Mouse (Mus musculus): ENCODE data around the gene Gm11213. TPM values are rescaled to one million over a fixed set of nuclear protein-coding genes. Genes with fewer than 3 reads are reported as not detected.

The Gm11213 gene
- polyA plus RNA-seq, 1 experiment: not detected

DNA sequence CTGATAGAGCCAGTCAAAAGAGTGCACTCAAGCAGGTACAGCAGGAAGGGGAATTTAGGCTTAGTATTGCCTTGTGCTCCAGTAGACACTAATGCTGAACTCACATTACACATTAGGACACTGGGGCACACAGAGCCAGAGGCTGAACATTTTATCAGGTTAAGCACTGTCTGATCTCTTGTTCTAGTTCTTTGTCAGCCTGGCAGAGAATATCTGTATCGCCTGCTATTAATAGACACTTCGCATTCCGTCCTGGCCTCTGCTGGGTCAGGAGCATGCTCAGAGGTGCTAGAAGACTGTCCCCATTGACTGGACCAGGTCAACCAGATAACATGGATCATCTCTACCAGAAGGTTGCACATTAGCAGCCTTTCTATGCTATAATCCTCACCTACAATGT is 484 bp upstream of the Gm11213 start:
- Histone ChIP-seq H3K36me3 (ENCODE audit: control insufficient read depth, insufficient read depth, low read length, poor library complexity, severe bottlenecking) (no peaks in the 10 kb centered on the region), H3K9me3 (replicated peaks; ENCODE audit: control insufficient read depth, insufficient read depth, low read length, poor library complexity, severe bottlenecking) (no peaks in the 10 kb centered on the region), H3K27ac (ENCODE audit: insufficient read depth, low read length) (no peak overlapping the region), H3K27me3 (ENCODE audit: control insufficient read depth, insufficient read depth, low read length, poor library complexity, severe bottlenecking) (peaks cover 1% of the 10 kb centered on the region; the same call in 1 of the 2 replicates), H3K4me1 (ENCODE audit: control insufficient read depth, insufficient read depth, low read length) (no peaks in the 10 kb centered on the region), H3K4me3 (ENCODE audit: low read depth, low read length) (no peak overlapping the region), H3K9ac (ENCODE audit: low read depth, poor library complexity, severe bottlenecking) (no peak overlapping the region)
- no peak for TF ChIP-seq EP300 (IDR thresholded peaks at IDR 0.05; ENCODE audit: insufficient read depth, low read depth, low read length)
- TF ChIP-seq CTCF (IDR thresholded peaks at IDR 0.05; ENCODE audit: low read depth, low read length): no peak
- no peak for TF ChIP-seq POLR2A (IDR thresholded peaks at IDR 0.05; ENCODE audit: insufficient read depth, low read length)

DNA sequence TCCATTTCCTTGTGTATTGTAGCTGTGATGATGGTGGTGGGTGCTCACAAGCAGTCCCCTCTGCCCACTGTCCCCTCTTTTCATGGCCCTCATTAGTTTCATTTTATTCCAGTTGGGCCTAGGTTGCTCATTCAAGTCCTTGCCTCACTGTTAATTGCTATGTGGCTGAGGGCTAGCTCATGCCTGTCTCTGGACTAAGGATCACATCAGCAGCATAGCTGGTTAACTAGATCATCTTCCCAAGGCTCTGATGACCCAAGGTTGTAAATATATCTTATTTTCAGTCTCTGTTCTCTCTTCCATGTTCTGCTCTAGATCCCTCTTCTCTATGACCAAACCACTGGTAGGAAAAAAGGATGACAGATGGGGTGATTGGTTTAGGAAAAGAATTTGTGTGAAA is 3.8 kb downstream of the Gm11213 start:
- no peaks in the 10 kb centered on the region for H3K9me3 ChIP-seq (replicated peaks; ENCODE audit: control insufficient read depth, insufficient read depth, low read length, poor library complexity, severe bottlenecking)
- H3K36me3 ChIP-seq (ENCODE audit: control insufficient read depth, insufficient read depth, low read length, poor library complexity, severe bottlenecking): no peaks in the 10 kb centered on the region
- no peak overlapping the region for H3K27ac ChIP-seq (ENCODE audit: insufficient read depth, low read length)
- peaks cover 1% of the 10 kb centered on the region; the same call in 1 of the 2 replicates for H3K27me3 ChIP-seq (ENCODE audit: control insufficient read depth, insufficient read depth, low read length, poor library complexity, severe bottlenecking)
- H3K4me1 ChIP-seq (ENCODE audit: control insufficient read depth, insufficient read depth, low read length): no peaks in the 10 kb centered on the region
- TF ChIP-seq EP300 (IDR thresholded peaks at IDR 0.05; ENCODE audit: insufficient read depth, low read depth, low read length) (no peak), CTCF (IDR thresholded peaks at IDR 0.05; ENCODE audit: low read depth, low read length) (no peak), POLR2A (IDR thresholded peaks at IDR 0.05; ENCODE audit: insufficient read depth, low read length) (no peak)
- H3K4me3 ChIP-seq (ENCODE audit: low read depth, low read length): no peak overlapping the region
- no peak overlapping the region for H3K9ac ChIP-seq (ENCODE audit: low read depth, poor library complexity, severe bottlenecking)

GRCm38 (mm10) chr4:63600786-63601185 is 4.3 kb downstream of the Gm11213 start:
- H3K27me3 ChIP-seq (ENCODE audit: control insufficient read depth, insufficient read depth, low read length, poor library complexity, severe bottlenecking): peaks cover 1% of the 10 kb centered on the region; the same call in 1 of the 2 replicates
- no peak overlapping the region for H3K27ac ChIP-seq (ENCODE audit: insufficient read depth, low read length)
- TF ChIP-seq CTCF (IDR thresholded peaks at IDR 0.05; ENCODE audit: low read depth, low read length) (no peak), EP300 (IDR thresholded peaks at IDR 0.05; ENCODE audit: insufficient read depth, low read depth, low read length) (no peak), POLR2A (IDR thresholded peaks at IDR 0.05; ENCODE audit: insufficient read depth, low read length) (no peak)
- no peaks in the 10 kb centered on the region for H3K36me3 ChIP-seq (ENCODE audit: control insufficient read depth, insufficient read depth, low read length, poor library complexity, severe bottlenecking)
- H3K9me3 ChIP-seq (replicated peaks; ENCODE audit: control insufficient read depth, insufficient read depth, low read length, poor library complexity, severe bottlenecking): no peaks in the 10 kb centered on the region
- no peak overlapping the region for H3K9ac ChIP-seq (ENCODE audit: low read depth, poor library complexity, severe bottlenecking)
- H3K4me3 ChIP-seq (ENCODE audit: low read depth, low read length): no peak overlapping the region
- H3K4me1 ChIP-seq (ENCODE audit: control insufficient read depth, insufficient read depth, low read length): no peaks in the 10 kb centered on the region

DNA sequence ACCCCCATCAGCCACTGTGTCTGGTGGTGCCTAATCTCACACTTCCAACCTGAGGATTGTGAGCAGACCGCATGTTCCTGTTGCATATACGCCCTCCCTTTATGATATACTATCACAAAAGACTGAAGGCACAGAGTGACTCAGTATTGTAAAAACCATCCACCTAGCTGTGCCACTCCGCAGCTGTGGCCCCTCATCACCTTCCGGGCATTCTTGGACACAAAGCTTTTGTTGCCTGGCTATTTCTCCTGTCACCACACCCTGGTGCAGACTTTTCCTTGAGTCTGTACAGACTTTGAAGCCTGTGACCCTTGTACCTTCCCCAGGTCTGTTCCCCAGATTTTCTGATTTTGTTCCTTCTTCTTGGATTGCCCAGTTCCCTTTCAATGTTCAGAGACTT is 9.1 kb downstream of the Gm11213 start:
- Histone ChIP-seq H3K4me3 (ENCODE audit: low read depth, low read length) (no peak overlapping the region), H3K4me1 (ENCODE audit: control insufficient read depth, insufficient read depth, low read length) (no peaks in the 10 kb centered on the region), H3K9me3 (replicated peaks; ENCODE audit: control insufficient read depth, insufficient read depth, low read length, poor library complexity, severe bottlenecking) (no peaks in the 10 kb centered on the region), H3K27ac (ENCODE audit: insufficient read depth, low read length) (no peak overlapping the region), H3K27me3 (ENCODE audit: control insufficient read depth, insufficient read depth, low read length, poor library complexity, severe bottlenecking) (no peaks in the 10 kb centered on the region), H3K9ac (ENCODE audit: low read depth, poor library complexity, severe bottlenecking) (no peak overlapping the region), H3K36me3 (ENCODE audit: control insufficient read depth, insufficient read depth, low read length, poor library complexity, severe bottlenecking) (no peaks in the 10 kb centered on the region)
- TF ChIP-seq EP300 (IDR thresholded peaks at IDR 0.05; ENCODE audit: insufficient read depth, low read depth, low read length) (no peak), CTCF (IDR thresholded peaks at IDR 0.05; ENCODE audit: low read depth, low read length) (no peak), POLR2A (IDR thresholded peaks at IDR 0.05; ENCODE audit: insufficient read depth, low read length) (no peak)

DNA sequence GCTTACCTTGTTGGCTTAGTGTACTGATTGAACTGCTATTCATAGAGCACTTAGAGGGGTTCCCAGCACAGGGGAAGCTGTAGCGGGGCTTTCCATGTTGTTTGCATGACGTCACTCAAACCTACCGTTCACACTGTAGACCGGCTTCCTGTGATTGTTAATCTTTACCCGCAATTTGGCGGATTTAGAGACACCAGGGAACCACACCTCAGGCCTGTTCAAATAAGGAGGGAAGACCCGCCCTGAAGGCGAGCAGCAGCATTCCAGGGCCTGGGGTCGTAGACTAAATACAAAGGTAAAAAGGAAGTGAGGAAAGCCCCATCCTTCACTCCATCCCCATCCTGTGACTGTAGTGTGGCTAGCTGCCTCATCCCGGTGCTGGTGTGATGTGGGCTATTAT is 9.8 kb downstream of the Gm11213 start:
- no peak overlapping the region for H3K27ac ChIP-seq (ENCODE audit: insufficient read depth, low read length)
- no peak overlapping the region for H3K4me3 ChIP-seq (ENCODE audit: low read depth, low read length)
- no peak for TF ChIP-seq CTCF (IDR thresholded peaks at IDR 0.05; ENCODE audit: low read depth, low read length)
- TF ChIP-seq POLR2A (IDR thresholded peaks at IDR 0.05; ENCODE audit: insufficient read depth, low read length): no peak
- no peak for TF ChIP-seq EP300 (IDR thresholded peaks at IDR 0.05; ENCODE audit: insufficient read depth, low read depth, low read length)
- no peaks in the 10 kb centered on the region for H3K9me3 ChIP-seq (replicated peaks; ENCODE audit: control insufficient read depth, insufficient read depth, low read length, poor library complexity, severe bottlenecking)
- H3K36me3 ChIP-seq (ENCODE audit: control insufficient read depth, insufficient read depth, low read length, poor library complexity, severe bottlenecking): no peaks in the 10 kb centered on the region
- no peak overlapping the region for H3K9ac ChIP-seq (ENCODE audit: low read depth, poor library complexity, severe bottlenecking)
- H3K27me3 ChIP-seq (ENCODE audit: control insufficient read depth, insufficient read depth, low read length, poor library complexity, severe bottlenecking): no peaks in the 10 kb centered on the region
- no peaks in the 10 kb centered on the region for H3K4me1 ChIP-seq (ENCODE audit: control insufficient read depth, insufficient read depth, low read length)

DNA sequence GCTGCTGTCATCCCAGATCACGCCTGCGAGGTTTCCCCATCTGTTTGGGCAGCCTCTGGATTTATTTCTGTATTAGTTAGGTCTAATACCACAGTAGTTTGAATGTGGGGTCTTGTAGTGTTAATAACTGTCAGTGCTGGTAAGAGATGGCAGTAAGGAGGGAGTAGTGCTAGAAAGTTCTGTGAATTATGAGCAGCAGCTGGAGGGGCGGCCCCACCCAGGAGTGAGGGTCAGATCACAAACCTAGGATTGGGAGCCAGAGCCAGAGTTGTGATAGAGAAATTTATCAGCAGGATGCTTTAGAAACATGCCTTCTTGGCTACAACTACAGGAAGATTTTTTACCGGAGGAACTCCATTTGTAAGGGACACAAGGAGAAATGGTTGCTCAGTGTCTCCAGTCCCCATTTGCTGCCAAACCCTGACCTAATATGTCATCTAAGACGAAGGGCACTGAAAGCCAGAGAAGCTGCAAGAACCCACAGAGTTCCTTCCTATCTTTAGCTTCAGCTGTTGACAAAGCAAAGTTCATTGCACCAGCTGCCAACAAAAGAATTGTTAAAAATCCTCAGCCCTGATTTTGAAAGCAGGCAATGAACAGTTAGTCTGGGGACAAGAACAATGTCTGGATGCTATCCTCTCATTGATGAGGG is 10.5 kb downstream of the Gm11213 start:
- Histone ChIP-seq H3K27me3 (ENCODE audit: control insufficient read depth, insufficient read depth, low read length, poor library complexity, severe bottlenecking) (no peaks in the 10 kb centered on the region), H3K27ac (ENCODE audit: insufficient read depth, low read length) (no peak overlapping the region), H3K9me3 (replicated peaks; ENCODE audit: control insufficient read depth, insufficient read depth, low read length, poor library complexity, severe bottlenecking) (no peaks in the 10 kb centered on the region), H3K36me3 (ENCODE audit: control insufficient read depth, insufficient read depth, low read length, poor library complexity, severe bottlenecking) (no peaks in the 10 kb centered on the region), H3K4me3 (ENCODE audit: low read depth, low read length) (no peak overlapping the region), H3K9ac (ENCODE audit: low read depth, poor library complexity, severe bottlenecking) (no peak overlapping the region), H3K4me1 (ENCODE audit: control insufficient read depth, insufficient read depth, low read length) (no peaks in the 10 kb centered on the region)
- TF ChIP-seq POLR2A (IDR thresholded peaks at IDR 0.05; ENCODE audit: insufficient read depth, low read length) (no peak), EP300 (IDR thresholded peaks at IDR 0.05; ENCODE audit: insufficient read depth, low read depth, low read length) (no peak), CTCF (IDR thresholded peaks at IDR 0.05; ENCODE audit: low read depth, low read length) (no peak)

Measured in ES-Bruce4 (cell line).